Mouse (Mus musculus) heart, embryonic 14.5 days (tissue): ENCODE measurements around the gene Wscd2. TPM values are rescaled to one million over a fixed set of nuclear protein-coding genes. Genes with fewer than 3 reads are reported as not detected.

Source experiments
- ATAC-seq: fragments of 200-750 bp; cut with Nextera tagmentation; 2 replicates; pipeline ENCODE4 v1.8.0; 2017; ENCODE audit warnings: low read depth, moderate TSS enrichment; ENCODE audit not compliant: insufficient number of reproducible peaks, insufficient read depth, low FRiP score
- H3K27ac ChIP-seq, 2 experiments: fragments of 200-500 bp in 1 of 2; fragments of 300-500 bp in 1 of 2; sonication (generic) in 1 of 2; replicated peaks in 1 of 2; 2 replicates each; pipeline ENCODE4 v1.5.1; 2012 to 2014; ENCODE audit warnings: low read depth in 2 of 2, low read length in 2 of 2, control low read depth in 1 of 2, mild to moderate bottlenecking in 1 of 2, mixed read lengths in 1 of 2; ENCODE audit not compliant: control insufficient read depth in 1 of 2, insufficient read depth in 1 of 2
- H3K27me3 ChIP-seq: fragments of 300-500 bp; sonication (generic); 2 replicates; pipeline ENCODE4 v1.6.1; 2014; ENCODE audit warnings: mild to moderate bottlenecking, low read length, control low read depth; ENCODE audit not compliant: control insufficient read depth, insufficient read depth
- H3K36me3 ChIP-seq: fragments of 300-500 bp; sonication (generic); 2 replicates; pipeline ENCODE4 v1.6.1; 2014; ENCODE audit warnings: mild to moderate bottlenecking, control low read depth, low read length, mixed read lengths; ENCODE audit not compliant: control insufficient read depth, insufficient read depth
- H3K4me1 ChIP-seq, 2 experiments: fragments of 200-500 bp in 1 of 2; fragments of 300-500 bp in 1 of 2; sonication (generic) in 1 of 2; 2 replicates each; pipeline ENCODE4 v1.6.1; 2012 to 2014; ENCODE audit warnings: low read length in 2 of 2, control low read depth in 1 of 2, mixed read lengths in 1 of 2; ENCODE audit not compliant: control insufficient read depth in 2 of 2, insufficient read depth in 2 of 2
- H3K4me2 ChIP-seq: fragments of 300-500 bp; sonication (generic); 2 replicates; pipeline ENCODE4 v1.6.1; 2014; ENCODE audit warnings: mild to moderate bottlenecking, low read length
- H3K4me3 ChIP-seq, 2 experiments: fragments of 200-500 bp in 1 of 2; fragments of 300-500 bp in 1 of 2; sonication (generic) in 1 of 2; 2 replicates each; pipeline ENCODE4 v1.5.1; 2012 to 2014; ENCODE audit warnings: low read length in 2 of 2, mild to moderate bottlenecking in 2 of 2, control low read depth in 1 of 2, low read depth in 1 of 2, moderate library complexity in 1 of 2; ENCODE audit not compliant: control insufficient read depth in 1 of 2, insufficient read depth in 1 of 2
- H3K9ac ChIP-seq: fragments of 300-500 bp; sonication (generic); 2 replicates; pipeline ENCODE4 v1.6.1; 2014; ENCODE audit warnings: mild to moderate bottlenecking, low read length
- H3K9me3 ChIP-seq: fragments of 300-500 bp; sonication (generic); 2 replicates; pipeline ENCODE4 v1.6.1; 2016; ENCODE audit warnings: low read length, control low read depth; ENCODE audit not compliant: control insufficient read depth
- WGBS: fragments of 180-500 bp; shearing (Covaris S2); extraction: QIAGEN DNeasy Blood & Tissue Kit; methylation state at CpG from one replicate; pipeline ENCODE4 v1.1.7; 2014; 5-methylcytosine and 5-hydroxymethylcytosine counted together
- polyA plus RNA-seq: library from polyadenylated mRNA; unstranded; fragments of >200 nt; fragmentation: Nextera tagmentation; extraction: Ambion mirVana; gene quantifications from 2 replicates; pipeline ENCODE4 v1.2.1, GENCODE M21; 2014

The Wscd2 gene
- polyA plus RNA-seq, 1 experiment from 2014 or later = 2.8 TPM

GRCm38 (mm10) chr5:113485584-113486162, 4.5 kb upstream of the Wscd2 start:
- Histone ChIP-seq H3K9ac (no peak overlapping the region), H3K4me1 (peaks cover 10 to 12% of the 10 kb centered on the region in 2 experiments), H3K36me3 (no peaks in the 10 kb centered on the region), H3K27ac (no peak overlapping the region), H3K9me3 (no peaks in the 10 kb centered on the region), H3K27me3 (no peaks in the 10 kb centered on the region), H3K4me3 (no peak overlapping the region), H3K4me2 (no peak overlapping the region)
- 48% methylated on average over 11 of the region's 11 CpGs for WGBS
- no peak for ATAC-seq

- H3K4me3 ChIP-seq = no peak overlapping the region
- WGBS = 22% methylated on average over 8 of the region's 8 CpGs
- no peak for ATAC-seq
- peaks cover 16% of the 10 kb centered on the region for H3K27me3 ChIP-seq
- H3K36me3 ChIP-seq = no peaks in the 10 kb centered on the region
- H3K9ac ChIP-seq = no peak overlapping the region
- peaks cover 15 to 18% of the 10 kb centered on the region in 2 experiments for H3K4me1 ChIP-seq
- H3K9me3 ChIP-seq = no peaks in the 10 kb centered on the region
- peak overlapping the region; percentile 72 to 79 for H3K27ac ChIP-seq
- no peak overlapping the region; the same call in 1 of the 2 replicates for H3K4me2 ChIP-seq
These were observed 2.3 kb upstream of the Wscd2 start for GRCm38 (mm10) chr5:113487879-113488278.

DNA sequence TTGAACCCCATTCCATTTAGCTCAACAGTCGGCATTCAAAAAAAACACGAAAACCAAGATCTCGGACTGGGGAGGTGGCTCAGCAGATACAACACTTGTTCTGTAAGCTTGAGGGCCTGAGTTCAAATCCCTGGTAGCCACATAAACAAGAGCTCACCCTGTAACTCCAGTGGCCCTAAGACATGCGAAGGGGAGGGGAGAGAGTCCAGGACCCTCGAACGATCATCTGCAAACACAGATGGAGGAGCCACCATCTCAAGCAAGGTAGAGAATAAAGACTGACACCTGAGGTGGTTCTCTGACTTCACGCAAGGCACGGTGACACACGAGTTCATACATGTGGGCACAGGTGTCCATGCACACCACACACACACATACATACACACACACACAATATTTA, 516 bp upstream of the Wscd2 start:
- Histone ChIP-seq H3K4me3 (no peak overlapping the region), H3K9ac (no peak overlapping the region), H3K27me3 (peaks cover 16% of the 10 kb centered on the region), H3K9me3 (no peaks in the 10 kb centered on the region), H3K36me3 (no peaks in the 10 kb centered on the region), H3K4me1 (peaks cover 15 to 18% of the 10 kb centered on the region in 2 experiments), H3K27ac (no peak overlapping the region), H3K4me2 (no peak overlapping the region)
- ATAC-seq = no peak
- 95% methylated on average over 9 of the region's 9 CpGs for WGBS

- peak overlapping the region; percentile 57 to 67 for H3K4me3 ChIP-seq
- ATAC-seq = peak; percentile 42; the same call in 1 of the 2 replicates
- 2% methylated on average over 46 of the region's 63 CpGs for WGBS
- H3K4me1 ChIP-seq = peaks cover 15 to 18% of the 10 kb centered on the region in 2 experiments
- no peaks in the 10 kb centered on the region for H3K36me3 ChIP-seq
- peak overlapping the region in 1 of 2 experiments; percentile 42; a peak in 1 of 4 replicates for H3K27ac ChIP-seq
- peaks cover 16% of the 10 kb centered on the region for H3K27me3 ChIP-seq
- H3K9me3 ChIP-seq = no peaks in the 10 kb centered on the region
- peak overlapping the region; percentile 83 for H3K4me2 ChIP-seq
- H3K9ac ChIP-seq = peak overlapping the region; percentile 79
These were observed 531 bp downstream of the Wscd2 start for GRCm38 (mm10) chr5:113490467-113491260.

- Histone ChIP-seq H3K9ac (peak overlapping the region; percentile 79), H3K27me3 (peaks cover 16% of the 10 kb centered on the region), H3K4me1 (peaks cover 15 to 18% of the 10 kb centered on the region in 2 experiments), H3K27ac (no peak overlapping the region), H3K4me3 (peak overlapping the region; percentile 57 to 67), H3K9me3 (no peaks in the 10 kb centered on the region), H3K36me3 (no peaks in the 10 kb centered on the region), H3K4me2 (peak overlapping the region; percentile 83)
- ATAC-seq = no peak
- 66% methylated on average over 4 of the region's 4 CpGs for WGBS
These were observed 1.4 kb downstream of the Wscd2 start for GRCm38 (mm10) chr5:113491552-113491951.

- H3K4me1 ChIP-seq = peaks cover 15 to 18% of the 10 kb centered on the region in 2 experiments
- no peaks in the 10 kb centered on the region for H3K9me3 ChIP-seq
- H3K4me3 ChIP-seq = no peak overlapping the region
- H3K9ac ChIP-seq = no peak overlapping the region
- no peak overlapping the region for H3K27ac ChIP-seq
- peaks cover 16% of the 10 kb centered on the region for H3K27me3 ChIP-seq
- no peaks in the 10 kb centered on the region for H3K36me3 ChIP-seq
- no peak for ATAC-seq
- WGBS = 86% methylated on average over 3 of the region's 3 CpGs
- H3K4me2 ChIP-seq = peak overlapping the region; percentile 83
These were observed 1.9 kb downstream of the Wscd2 start for GRCm38 (mm10) chr5:113491988-113492387.

DNA sequence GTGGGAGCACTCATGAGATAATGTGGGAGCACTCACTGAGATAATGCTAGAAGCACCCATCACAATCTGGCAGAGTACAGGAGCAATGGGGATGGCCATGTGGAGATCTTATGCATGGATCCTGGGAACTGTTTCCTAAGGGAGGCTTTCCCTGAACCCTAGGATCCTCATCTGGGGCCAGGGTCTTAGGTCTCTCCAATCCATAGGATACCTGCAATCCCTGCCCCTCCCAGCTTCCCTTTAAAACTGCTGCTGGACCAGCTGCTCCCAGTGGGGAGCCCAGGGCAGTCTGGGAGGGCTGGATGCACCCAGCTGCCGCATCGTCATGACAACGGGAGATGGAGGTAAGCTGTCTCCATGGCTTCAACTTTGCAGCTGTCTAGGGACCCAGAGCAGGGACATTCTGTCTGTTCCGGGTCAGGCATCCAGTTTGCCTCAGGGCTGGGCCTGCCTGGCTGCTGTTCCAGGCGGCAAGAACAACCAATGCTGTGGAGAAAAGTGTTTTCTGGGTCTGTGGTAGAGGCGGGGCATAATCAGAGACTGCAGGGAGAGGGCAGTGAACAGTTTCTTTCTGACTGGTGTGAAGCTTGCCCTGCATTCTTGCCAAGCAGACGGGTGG, 2.4 kb downstream of the Wscd2 start:
- Histone ChIP-seq H3K27me3 (peaks cover 16% of the 10 kb centered on the region), H3K27ac (no peak overlapping the region), H3K36me3 (no peaks in the 10 kb centered on the region), H3K4me3 (no peak overlapping the region), H3K9ac (no peak overlapping the region), H3K9me3 (no peaks in the 10 kb centered on the region), H3K4me2 (no peak overlapping the region), H3K4me1 (peaks cover 13 to 16% of the 10 kb centered on the region in 2 experiments)
- ATAC-seq = no peak
- WGBS = 31% methylated on average over 7 of the region's 7 CpGs
